Mouse (Mus musculus): ENCODE data around the gene Usp34. TPM values are rescaled to one million over a fixed set of nuclear protein-coding genes. Genes with fewer than 3 reads are reported as not detected.
"Not testable (repeated sequence)": the region's sequence is repeated elsewhere in the genome, so short reads cannot be mapped to it uniquely, and the experiment has no call there.

Usp34 gene
- total and polyA plus RNA-seq, 3 experiments = 30.4 to 36.6 (median 34.9) TPM

DNA sequence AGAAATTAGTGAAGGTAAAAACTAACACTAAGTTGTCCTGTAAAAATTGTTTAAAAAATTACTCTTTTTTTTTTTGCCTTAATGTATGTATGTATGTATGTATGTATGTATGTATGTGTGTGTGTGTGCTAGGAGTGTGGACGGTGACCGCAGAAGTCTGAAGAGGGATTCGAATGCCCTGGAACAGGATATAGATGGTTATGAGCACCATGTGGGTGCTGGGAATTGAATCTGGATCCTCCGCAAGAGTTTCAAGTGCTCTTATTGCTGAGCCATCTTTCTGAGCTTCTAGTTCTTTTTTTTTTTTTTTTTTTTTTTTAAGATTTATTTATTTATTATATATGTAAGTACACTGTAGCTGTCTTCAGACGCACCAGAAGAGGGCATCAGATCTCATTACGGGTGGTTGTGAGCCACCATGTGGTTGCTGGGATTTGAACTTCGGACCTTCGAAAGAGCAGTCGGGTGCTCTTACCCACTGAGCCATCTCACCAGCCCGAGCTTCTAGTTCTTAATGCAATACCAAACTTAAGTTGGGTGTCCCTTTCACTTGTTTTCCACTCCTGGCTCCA, 1.5 kb upstream of the Usp34 start:
- not testable (repeated sequence) for H3K4me1 ChIP-seq (ENCODE audit: control insufficient read depth in 1 of 2, insufficient read depth in 2 of 2, low read length in 2 of 2); H3K27me3 ChIP-seq (ENCODE audit: control insufficient read depth in 1 of 2, insufficient read depth in 2 of 2, low read length in 2 of 2); H3K9me3 ChIP-seq (replicated peaks; ENCODE audit: insufficient read depth, low read length)
- peak; percentile 76 for DNase-seq (ENCODE audit: low read depth, low spot score)
- Histone ChIP-seq H3K36me3 (ENCODE audit: control insufficient read depth in 1 of 2, insufficient read depth in 2 of 2, low read length in 2 of 2) (peaks cover 3 to 22% of the 10 kb centered on the region in 2 experiments), H3K27ac (ENCODE audit: control insufficient read depth, low read depth, low read length) (peak overlapping the region; percentile 98), H3K79me2 (ENCODE audit: control insufficient read depth, insufficient read depth, low read length, poor library complexity) (peaks cover 33% of the 10 kb centered on the region), H3K9ac (ENCODE audit: control insufficient read depth, low read depth, low read length, poor library complexity, severe bottlenecking) (peak overlapping the region; percentile 98), H3K4me3 (ENCODE audit: control insufficient read depth in 1 of 2, insufficient read depth in 1 of 2, low read depth in 2 of 2, low read length in 2 of 2) (peak overlapping the region; percentile 76 to 86)
- peak; percentile 92 for TF ChIP-seq ZNF384 (IDR thresholded peaks at IDR 0.05; ENCODE audit: low read depth, low read length)
- 0 out of 2 replicates have a peak, but pooled peaks have one; percentile 32 for TF ChIP-seq E2F4 (IDR thresholded peaks at IDR 0.05; ENCODE audit: borderline replicate concordance, low read depth, low read length)
- peak; percentile 64; the same call in 1 of the 2 replicates for TF ChIP-seq MAFK (IDR thresholded peaks at IDR 0.05; ENCODE audit: borderline replicate concordance, low read depth, low read length)
- 0 out of 2 replicates have a peak, but pooled peaks have one; percentile 12 for TF ChIP-seq MXI1 (IDR thresholded peaks at IDR 0.05; ENCODE audit: low read depth, low read length)
- TF ChIP-seq CTCF (IDR thresholded peaks at IDR 0.05 in 2 of 3, conservative IDR thresholded peaks at IDR 0.05 in 1 of 3; ENCODE audit: control insufficient read depth in 1 of 3, insufficient read depth in 1 of 3, low read depth in 2 of 3, low read length in 3 of 3, poor library complexity in 1 of 3, severe bottlenecking in 1 of 3) = peak in 1 of 3 experiments; percentile 7; a peak in 1 of 6 replicates
- TF ChIP-seq ETS1 (IDR thresholded peaks at IDR 0.05; ENCODE audit: low read depth, low read length) = 0 out of 2 replicates have a peak, but pooled peaks have one; percentile 12
- TF ChIP-seq SIN3A (IDR thresholded peaks at IDR 0.05; ENCODE audit: low read length) = peak; percentile 27; the same call in 1 of the 2 replicates
- peak; percentile 93 for TF ChIP-seq TBP (IDR thresholded peaks at IDR 0.05; ENCODE audit: low read depth, low read length)

DNA sequence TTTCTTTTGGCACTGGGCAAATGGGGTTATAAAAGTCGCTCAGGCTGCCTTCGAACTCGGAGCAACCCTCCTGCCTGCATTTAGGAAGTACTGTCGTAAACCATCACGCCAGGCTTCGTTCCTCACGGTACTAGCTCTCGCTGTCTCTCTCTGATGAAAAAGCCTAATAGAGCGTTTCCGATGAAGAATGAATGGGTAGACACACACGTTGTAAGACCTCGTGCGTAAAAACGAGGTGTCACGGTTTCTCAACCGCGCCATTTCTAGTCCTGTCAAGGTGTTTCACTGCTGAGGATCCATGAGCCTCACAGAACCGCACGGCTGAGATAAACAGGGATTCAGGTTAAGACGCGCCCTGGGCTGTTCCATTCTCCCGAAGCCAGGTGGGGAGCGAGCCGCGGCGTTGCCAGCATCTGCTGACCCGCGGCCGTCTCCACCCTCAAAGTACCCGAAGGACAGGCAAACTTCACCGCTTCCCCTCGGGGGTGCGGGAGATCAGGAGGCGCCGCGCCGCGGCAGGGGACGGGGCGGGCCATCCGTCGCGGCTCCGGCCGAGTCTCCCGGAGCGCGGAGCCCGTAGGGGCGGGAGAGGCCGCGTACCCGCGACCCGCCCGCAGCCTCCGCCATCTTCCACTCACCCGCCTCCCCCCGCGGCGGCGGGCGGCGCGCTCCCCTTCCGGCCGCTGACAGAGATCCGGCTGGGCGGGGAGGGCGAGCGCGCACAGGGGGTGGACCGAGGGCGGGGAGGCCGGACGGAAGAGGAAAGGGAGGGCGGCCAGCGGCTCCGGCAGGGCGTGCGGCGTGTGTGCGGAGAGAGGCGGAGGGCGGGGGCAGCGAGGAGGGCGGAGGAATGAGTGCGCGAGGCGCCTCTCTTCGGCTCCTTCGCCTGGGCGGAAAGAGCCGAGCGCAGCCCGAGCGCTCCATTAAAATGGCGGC, 754 bp upstream of the Usp34 start:
- Histone ChIP-seq H3K4me3 (ENCODE audit: control insufficient read depth in 1 of 2, insufficient read depth in 1 of 2, low read depth in 2 of 2, low read length in 2 of 2) (peak overlapping the region; percentile 76 to 86), H3K4me1 (ENCODE audit: control insufficient read depth in 1 of 2, insufficient read depth in 2 of 2, low read length in 2 of 2) (peaks cover 3% of the 10 kb centered on the region in 2 experiments; a peak in 3 of 4 replicates), H3K27me3 (ENCODE audit: control insufficient read depth in 1 of 2, insufficient read depth in 2 of 2, low read length in 2 of 2) (no peaks in the 10 kb centered on the region), H3K27ac (ENCODE audit: control insufficient read depth, low read depth, low read length) (peak overlapping the region; percentile 98), H3K9me3 (replicated peaks; ENCODE audit: insufficient read depth, low read length) (no peaks in the 10 kb centered on the region), H3K9ac (ENCODE audit: control insufficient read depth, low read depth, low read length, poor library complexity, severe bottlenecking) (peak overlapping the region; percentile 98), H3K79me2 (ENCODE audit: control insufficient read depth, insufficient read depth, low read length, poor library complexity) (peaks cover 36% of the 10 kb centered on the region), H3K36me3 (ENCODE audit: control insufficient read depth in 1 of 2, insufficient read depth in 2 of 2, low read length in 2 of 2) (peaks cover 3 to 22% of the 10 kb centered on the region in 2 experiments)
- peak; percentile 98 for DNase-seq (ENCODE audit: low read depth, low spot score)
- TF ChIP-seq NRF1 (IDR thresholded peaks at IDR 0.05; ENCODE audit: insufficient read depth, low read depth, low read length, poor library complexity, severe bottlenecking) (peak; percentile 60), USF2 (IDR thresholded peaks at IDR 0.05; ENCODE audit: borderline replicate concordance in 1 of 2, insufficient read depth in 1 of 2, low read depth in 1 of 2, low read length in 2 of 2) (no peak), TAL1 (IDR thresholded peaks at IDR 0.05; ENCODE audit: low read length) (no peak), ZC3H11A (IDR thresholded peaks at IDR 0.05; ENCODE audit: low read depth, low read length) (no peak), RCOR1 (IDR thresholded peaks at IDR 0.05; ENCODE audit: low read depth, low read length) (no peak; the same call in 1 of the 2 replicates), HCFC1 (IDR thresholded peaks at IDR 0.05; ENCODE audit: low read depth, low read length) (peak; percentile 77), MAX (IDR thresholded peaks at IDR 0.05; ENCODE audit: low read length) (peak; percentile 82), MAZ (IDR thresholded peaks at IDR 0.05; ENCODE audit: low read depth, low read length) (peak; percentile 98), ETS1 (IDR thresholded peaks at IDR 0.05; ENCODE audit: low read depth, low read length) (peak; percentile 26; the same call in 1 of the 2 replicates), RAD21 (IDR thresholded peaks at IDR 0.05; ENCODE audit: low read depth, low read length) (no peak), TCF12 (IDR thresholded peaks at IDR 0.05; ENCODE audit: low read depth, low read length) (peak; percentile 61; the same call in 1 of the 2 replicates), EP300 (IDR thresholded peaks at IDR 0.05; ENCODE audit: low read depth in 1 of 2, low read length in 2 of 2) (peak in 1 of 2 experiments; percentile 30; a peak in 2 of 4 replicates), ZMIZ1 (IDR thresholded peaks at IDR 0.05; ENCODE audit: low read depth, low read length) (peak; percentile 96), MYB (IDR thresholded peaks at IDR 0.05; ENCODE audit: low read depth, low read length) (no peak), CTCF (IDR thresholded peaks at IDR 0.05 in 2 of 3, conservative IDR thresholded peaks at IDR 0.05 in 1 of 3; ENCODE audit: control insufficient read depth in 1 of 3, insufficient read depth in 1 of 3, low read depth in 2 of 3, low read length in 3 of 3, poor library complexity in 1 of 3, severe bottlenecking in 1 of 3) (no peak), MEF2A (IDR thresholded peaks at IDR 0.05; ENCODE audit: extremely low read depth, insufficient replicate concordance, low read depth, low read length, poor library complexity, severe bottlenecking) (no peak), POLR2A (IDR thresholded peaks at IDR 0.05; ENCODE audit: control insufficient read depth in 1 of 2, insufficient read depth in 1 of 2, low read depth in 1 of 2, low read length in 2 of 2, poor library complexity in 1 of 2) (peak; percentile 79 to 98), SMC3 (IDR thresholded peaks at IDR 0.05; ENCODE audit: low read depth, low read length) (peak; percentile 21), ZKSCAN1 (IDR thresholded peaks at IDR 0.05; ENCODE audit: low read depth, low read length) (no peak), NELFE (IDR thresholded peaks at IDR 0.05; ENCODE audit: low read depth, low read length) (peak; percentile 91), GABPA (IDR thresholded peaks at IDR 0.05; ENCODE audit: low read depth, low read length) (no peak)

Data from MEL (cell line).